Mouse (Mus musculus) v-Abl transformed pro-B cells (cell line): ENCODE results near the gene Coq7.

Experiments
- in situ Hi-C, 2 experiments: fragments of 400-800 bp; cut with MboI; formaldehyde crosslinking; loops; one replicate each; pipeline ENCODE4 v1.15.1; 2025; ENCODE audit not compliant: unreplicated experiment in 2 of 2

The Coq7 gene

DNA sequence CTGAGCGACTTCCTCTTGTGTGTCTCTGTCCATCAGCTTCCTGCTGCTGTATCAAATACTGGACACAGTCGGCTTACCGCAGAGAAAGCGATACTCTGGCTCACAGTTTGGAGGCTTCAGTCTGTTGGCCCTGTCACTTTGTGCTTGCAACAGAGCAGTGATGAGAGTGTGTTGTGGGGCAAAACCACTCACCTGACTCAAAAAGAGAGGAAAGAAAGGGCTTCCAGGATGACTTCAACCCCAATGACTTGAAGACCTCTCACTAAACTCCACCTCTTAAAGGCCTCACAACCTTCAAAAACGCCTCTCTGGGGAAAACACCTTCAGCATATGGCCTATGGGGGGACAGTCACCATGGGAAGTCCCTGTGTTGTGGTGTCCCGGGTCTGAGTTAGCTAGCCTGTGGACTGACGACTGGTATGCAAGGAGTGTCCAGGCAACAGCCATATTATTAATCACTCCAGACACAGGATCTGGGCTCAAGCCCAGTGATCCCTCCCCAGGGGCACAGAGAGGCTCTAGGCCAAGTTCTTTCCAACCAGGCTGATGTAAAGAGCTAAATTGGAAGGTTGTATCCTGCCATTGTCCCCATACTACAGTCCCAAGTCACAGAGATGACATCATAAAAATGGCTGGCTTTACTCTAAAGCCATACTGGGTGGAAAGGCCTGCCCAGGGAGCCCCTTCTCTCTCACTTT, 58.0 kb downstream of the Coq7 start:
- in situ Hi-C loops: loop anchor here in 1 of 2 experiments (25.0 kb wide), 1 partner anchor 512 kb away; the partner anchor contains the start of gene Gprc5b

GRCm38 (mm10) chr7:118472886-118473285, 60.3 kb downstream of the Coq7 start:
- in situ Hi-C loops: loop anchor here in 1 of 2 experiments (25.0 kb wide), 1 partner anchor 514 kb away; the partner anchor contains the start of gene Gprc5b

DNA sequence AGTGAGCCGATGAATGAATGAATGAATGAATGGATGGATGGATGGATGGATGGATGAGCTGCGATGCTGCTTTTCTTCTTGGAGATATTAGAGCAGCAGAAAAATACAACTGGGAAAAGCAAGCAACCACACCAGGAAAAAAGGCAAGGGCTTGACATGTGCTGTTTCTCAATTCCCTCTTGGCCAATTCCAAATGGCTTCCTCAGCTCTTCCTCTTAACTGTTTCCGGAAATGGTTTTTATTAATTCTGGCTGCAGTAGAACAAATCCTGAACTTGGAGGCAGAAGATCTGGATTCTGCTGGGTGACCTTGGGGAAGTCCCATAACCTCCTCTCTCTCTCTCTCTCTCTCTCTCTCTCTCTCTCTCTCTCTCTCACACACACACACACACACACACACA, 65.1 kb downstream of the Coq7 start:
- in situ Hi-C loops: loop anchor here in 1 of 2 experiments (25.0 kb wide), 1 partner anchor 519 kb away; the partner anchor contains the start of gene Gprc5b

GRCm38 (mm10) chr7:118464432-118464831, 68.7 kb downstream of the Coq7 start:
- in situ Hi-C loops: loop anchor here in 1 of 2 experiments (25.0 kb wide), 1 partner anchor 523 kb away; the partner anchor contains the start of gene Gprc5b

DNA sequence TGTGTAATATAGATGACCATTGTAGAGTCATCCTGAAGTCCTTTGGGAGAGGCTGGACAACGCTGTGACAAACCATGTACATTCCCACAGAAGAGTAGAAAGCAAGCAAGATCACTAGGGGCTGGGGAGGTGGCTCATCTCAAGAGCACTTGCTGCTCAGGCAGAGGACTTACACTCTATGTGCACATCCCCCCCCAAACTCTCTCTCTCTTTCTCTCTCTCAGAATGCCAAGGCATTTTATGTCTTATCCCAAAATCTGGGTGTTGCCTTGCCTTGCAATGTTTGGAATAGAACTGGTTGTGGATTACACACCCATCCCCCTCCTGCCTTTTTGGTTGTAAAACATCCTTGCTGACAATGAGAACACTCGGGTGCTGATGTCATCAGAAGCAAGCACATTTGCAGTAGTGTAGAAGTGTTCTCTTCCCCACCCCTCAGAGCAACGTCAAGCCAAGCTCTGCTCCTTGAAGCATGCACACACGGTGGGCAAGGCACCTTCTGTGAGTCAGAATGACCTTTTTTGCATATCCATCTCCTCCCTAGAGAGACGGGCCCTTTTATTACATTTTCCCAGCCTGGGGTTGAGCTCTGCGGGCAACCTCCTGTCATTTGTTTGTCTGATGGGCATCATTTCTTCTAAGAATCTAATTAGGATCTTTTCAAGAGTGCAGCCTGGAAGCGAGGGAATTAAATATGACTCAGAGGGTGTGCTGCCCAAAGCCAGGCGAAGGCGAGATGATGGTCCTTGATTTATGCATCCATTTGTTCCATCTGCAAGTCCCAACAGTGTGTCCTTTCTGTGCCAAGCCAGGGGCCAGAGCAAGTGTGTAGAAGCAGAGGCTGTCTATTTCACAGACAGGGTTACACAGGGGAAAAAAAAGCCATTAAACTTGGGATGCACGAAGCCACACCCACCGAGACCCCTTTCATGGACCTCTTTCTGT, 70.1 kb downstream of the Coq7 start:
- in situ Hi-C loops: loop anchor here in 1 of 2 experiments (25.0 kb wide), 1 partner anchor 524 kb away; the partner anchor contains the start of gene Gprc5b

DNA sequence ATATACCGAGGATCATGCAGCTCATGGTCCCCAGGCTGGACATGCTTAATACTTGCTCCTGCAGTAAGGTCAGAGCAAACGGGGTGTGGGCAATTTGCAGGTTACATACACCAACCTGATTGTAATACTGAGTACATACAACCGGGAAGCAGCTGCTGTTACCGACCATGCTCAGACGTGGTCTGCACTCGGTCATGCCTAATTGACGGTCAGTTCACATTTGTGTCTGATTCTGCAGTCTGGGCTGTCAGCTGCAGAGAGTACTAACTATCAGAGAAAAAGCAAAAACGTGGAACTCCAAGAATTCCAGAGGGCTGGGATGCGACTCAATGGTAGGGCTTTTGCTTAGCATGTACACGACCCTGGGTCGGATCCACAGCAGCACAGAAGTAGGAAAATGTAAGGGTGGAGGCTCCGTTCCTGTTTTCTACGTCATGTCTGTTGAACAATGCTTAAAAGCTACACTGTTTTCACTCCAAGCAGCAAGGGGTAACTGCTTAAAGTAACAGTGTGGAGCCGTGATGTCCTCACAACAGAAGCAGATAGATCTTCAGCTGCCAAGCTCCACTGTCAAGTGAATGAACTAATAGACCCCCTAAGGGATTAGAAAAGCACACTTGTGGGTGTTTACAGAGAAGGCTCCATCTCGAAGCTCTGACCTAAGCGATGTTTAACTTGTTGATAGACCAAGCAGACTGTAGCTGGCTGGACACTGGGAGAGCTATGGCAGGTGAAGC, 71.6 kb downstream of the Coq7 start:
- in situ Hi-C loops: loop anchor here in 1 of 2 experiments (25.0 kb wide), 1 partner anchor 526 kb away; the partner anchor contains the start of gene Gprc5b
